Mouse (Mus musculus) T-helper 1 cell (primary cell): ENCODE data around the gene Tead1.

Source experiments
- in situ Hi-C: fragments of 300-600 bp; cut with MboI, MseI; formaldehyde crosslinking; loops from one replicate; pipeline ENCODE4 v1.15.1; 2025; ENCODE audit warnings: high pct_unique_total_duplicates

The Tead1 gene

DNA sequence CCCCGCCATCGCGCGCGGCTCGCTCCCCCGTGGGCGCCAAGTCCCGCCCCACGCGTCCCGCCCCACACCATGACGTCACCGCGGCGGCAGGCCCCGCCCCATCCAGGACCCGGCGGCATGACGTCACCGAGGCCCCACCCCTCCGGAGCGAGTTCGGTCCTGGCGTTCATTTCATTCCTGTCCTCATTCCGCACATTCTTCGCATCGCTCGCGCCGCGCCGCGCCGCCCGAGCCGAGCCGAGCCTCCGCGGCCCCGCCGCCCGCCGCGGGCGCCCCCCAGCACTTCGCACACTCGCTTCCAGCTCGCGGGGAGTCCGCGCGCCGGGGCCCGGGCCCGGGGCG lies at the start of gene Tead1:
Gene Tead1, plus strand, starts transcription at position 148 of the 342 bp plus-strand sequence.
- in situ Hi-C loops = no loop called here

GRCm38 (mm10) chr7:112634505-112635213 lies 44.5 kb upstream of the Tead1 start:
- in situ Hi-C loops = no loop called here

DNA sequence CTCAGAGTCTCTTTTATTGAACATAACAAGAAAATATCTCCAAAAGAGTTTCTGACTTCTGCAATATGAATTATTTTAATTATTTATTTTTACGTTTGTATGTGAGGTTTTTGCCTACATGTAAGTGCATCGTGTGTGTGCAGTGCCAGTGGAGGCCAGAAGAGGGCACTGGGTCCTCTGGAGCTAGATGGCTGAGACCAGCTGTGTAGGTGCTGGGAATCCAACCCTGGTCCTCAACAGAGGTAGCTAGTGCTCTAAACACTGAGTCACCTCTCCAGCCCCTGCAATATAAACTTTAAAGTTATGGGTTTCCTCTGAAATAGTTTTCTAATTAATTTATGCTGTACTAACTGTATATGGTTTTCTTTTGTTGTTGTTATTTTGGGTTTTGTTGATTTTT lies 43.2 kb upstream of the Tead1 start:
- in situ Hi-C loops = no loop called here

DNA sequence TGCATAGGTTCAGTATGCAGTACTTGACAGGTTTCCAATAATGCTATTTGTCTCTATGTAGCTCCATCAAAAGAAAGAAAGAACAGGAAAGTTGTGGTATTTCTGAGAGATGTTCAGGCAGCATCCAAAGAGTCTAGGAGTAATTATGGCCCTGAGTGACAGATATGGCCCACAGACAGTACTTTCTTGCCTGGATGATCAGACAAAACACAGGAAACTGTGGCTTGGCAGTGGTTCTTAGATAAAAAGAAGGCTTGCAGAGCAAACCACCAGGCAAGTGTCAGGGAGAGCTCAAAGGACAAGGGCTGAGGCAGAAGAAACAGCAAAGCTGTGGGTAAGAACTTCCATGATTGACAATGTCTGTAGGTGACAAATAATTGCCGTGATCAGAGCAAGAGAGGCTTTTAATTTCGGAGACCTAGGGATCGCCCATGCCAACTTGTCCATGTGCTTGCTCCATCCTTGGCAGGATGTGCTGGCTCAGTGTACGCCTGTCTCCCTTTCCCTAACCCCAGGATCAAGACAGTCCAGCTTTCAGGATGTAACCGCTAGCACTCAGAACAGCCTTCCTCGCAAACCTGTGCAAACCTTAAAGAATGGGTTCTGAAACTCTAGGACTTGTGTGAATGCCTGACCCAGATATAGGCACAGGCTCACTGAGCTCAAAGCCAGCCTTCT lies 35.1 kb upstream of the Tead1 start:
- in situ Hi-C loops = no loop called here

- in situ Hi-C loops = no loop called here
These were observed 34.4 kb upstream of the Tead1 start for GRCm38 (mm10) chr7:112644701-112645100.

- in situ Hi-C loops = no loop called here
These were observed 33.4 kb upstream of the Tead1 start for GRCm38 (mm10) chr7:112645724-112646123.

DNA sequence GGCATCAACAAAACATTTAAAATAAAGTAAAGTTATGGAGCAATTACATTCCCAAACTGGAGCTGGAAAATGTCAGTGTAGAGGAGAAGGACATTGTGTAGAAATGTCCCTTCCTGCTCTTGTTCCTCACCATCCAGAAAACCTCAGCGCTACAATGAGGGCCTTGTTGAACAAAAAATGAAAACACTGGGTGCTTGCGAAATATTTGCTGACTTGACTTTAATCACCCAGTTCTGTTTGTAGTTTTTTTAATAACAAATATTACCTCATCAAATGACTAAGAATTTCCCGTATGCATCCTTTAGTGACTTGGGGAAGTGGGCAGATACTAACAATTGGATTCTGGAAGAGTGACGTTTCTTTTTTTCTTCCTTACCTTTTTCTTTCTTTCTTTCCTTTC lies 31.7 kb upstream of the Tead1 start:
- in situ Hi-C loops = no loop called here

- in situ Hi-C loops = no loop called here
These were observed 22.9 kb upstream of the Tead1 start for GRCm38 (mm10) chr7:112656141-112656662.

- in situ Hi-C loops = no loop called here
These were observed 20.2 kb upstream of the Tead1 start for GRCm38 (mm10) chr7:112658939-112659338.

DNA sequence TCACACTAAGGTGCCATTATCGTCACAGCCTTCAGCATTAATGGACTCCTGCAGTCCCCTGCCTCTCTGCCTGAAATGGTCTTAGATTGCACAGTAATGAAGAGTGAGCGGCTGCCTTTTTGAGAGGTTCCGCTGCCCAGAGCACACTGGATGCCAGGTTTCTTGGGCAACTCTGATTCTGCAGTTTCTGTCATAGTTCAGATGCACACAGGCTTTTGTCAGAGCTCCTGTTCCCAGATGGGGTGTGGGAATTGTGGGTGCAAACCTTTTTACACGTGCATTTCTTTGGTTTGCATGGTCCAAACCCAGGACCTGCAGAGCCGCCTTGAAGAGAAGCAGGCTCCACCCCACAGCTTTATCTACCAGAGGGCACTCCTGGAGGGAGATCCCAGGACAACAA lies 19.3 kb upstream of the Tead1 start:
- in situ Hi-C loops = no loop called here

GRCm38 (mm10) chr7:112660325-112660724 lies 18.8 kb upstream of the Tead1 start:
- in situ Hi-C loops = no loop called here

- in situ Hi-C loops = no loop called here
These were observed 16.5 kb upstream of the Tead1 start for GRCm38 (mm10) chr7:112662398-112663313.

DNA sequence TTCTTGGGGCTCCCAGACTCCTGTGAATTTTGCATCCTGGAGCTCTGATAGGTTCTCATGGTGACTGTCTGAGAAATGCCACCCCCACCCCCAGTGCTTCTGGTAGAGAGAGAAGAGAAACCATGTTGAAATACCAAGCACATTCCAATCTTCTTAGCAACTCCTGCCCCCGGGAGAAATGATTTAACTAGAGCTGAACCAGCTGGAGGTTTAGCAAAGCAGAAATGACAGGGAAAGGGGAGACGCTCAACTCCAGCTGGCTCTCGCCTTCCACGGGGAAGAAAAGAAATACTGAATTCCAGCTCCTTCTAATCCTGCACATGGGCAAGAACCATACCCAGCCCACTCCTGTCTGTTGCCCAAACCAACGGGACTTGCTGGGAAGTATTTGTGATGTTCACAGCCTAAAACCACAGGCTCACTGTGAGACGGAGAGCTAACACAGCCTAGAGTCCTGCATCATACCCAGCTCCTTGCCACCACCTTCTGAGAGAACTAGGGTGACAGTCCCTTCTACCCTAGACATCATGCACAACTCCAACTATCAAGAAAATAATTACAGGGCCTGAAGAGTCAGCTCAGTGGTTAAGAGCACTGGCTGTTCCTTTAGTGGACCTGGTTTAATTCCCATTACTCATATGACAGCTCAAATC lies 15.7 kb upstream of the Tead1 start:
- in situ Hi-C loops = no loop called here

DNA sequence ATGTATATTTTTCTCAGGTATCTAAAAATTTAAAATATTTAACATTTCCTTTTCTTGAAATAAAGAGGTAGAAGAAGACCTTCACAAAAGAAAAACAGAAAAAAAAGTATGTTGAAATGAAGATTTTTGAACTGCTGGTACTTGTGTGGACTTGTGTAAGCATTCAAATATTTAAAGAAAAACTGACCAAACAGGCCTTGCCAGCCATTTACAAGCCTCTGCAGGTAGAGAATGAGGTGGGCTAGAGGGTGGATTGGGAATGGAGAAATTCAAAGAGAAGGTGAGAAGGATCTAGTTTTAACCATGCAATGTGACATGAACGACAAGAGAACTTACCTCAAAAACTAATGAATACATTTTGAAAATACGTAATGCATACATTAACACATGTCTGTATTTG lies 9.1 kb upstream of the Tead1 start:
- in situ Hi-C loops = no loop called here

DNA sequence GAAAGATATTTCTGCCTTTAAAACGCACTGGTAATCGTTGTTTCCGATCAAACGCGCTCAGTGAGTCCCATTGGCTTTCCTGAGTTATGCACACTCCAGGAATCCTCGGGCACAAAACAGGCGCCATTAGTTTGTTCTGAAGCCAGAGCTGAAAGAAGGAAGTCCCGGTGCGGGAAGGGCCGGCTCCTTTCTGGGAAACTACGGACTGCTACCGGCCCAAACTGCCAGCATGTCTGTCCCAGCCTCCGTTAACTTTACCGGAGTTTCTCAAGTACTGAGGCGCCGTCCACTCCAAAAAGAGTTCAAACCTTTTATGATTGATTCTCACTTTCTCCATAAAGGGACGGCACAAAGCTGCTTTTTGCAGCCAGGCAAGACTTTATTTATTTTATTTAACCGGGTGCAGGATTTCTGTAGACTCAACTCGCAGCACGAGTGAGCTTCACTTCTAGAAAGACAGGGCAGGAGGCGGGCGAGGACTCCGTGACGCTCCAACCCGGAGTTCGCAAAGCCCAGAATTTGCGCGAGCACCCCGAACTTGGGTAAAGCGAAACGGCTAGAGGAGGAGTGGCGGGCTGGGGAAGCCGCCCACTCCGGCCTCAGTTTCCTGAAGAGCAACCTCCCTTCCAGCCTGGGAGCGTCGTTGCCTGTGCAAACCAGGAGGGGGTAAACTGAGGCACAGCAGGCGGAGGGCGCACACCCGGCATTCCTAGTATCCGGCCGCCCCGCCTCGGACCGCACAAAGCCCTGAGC lies 524 bp upstream of the Tead1 start:
- in situ Hi-C loops = no loop called here

GRCm38 (mm10) chr7:112679513-112680245 lies 561 bp downstream of the Tead1 start:
- in situ Hi-C loops = no loop called here

DNA sequence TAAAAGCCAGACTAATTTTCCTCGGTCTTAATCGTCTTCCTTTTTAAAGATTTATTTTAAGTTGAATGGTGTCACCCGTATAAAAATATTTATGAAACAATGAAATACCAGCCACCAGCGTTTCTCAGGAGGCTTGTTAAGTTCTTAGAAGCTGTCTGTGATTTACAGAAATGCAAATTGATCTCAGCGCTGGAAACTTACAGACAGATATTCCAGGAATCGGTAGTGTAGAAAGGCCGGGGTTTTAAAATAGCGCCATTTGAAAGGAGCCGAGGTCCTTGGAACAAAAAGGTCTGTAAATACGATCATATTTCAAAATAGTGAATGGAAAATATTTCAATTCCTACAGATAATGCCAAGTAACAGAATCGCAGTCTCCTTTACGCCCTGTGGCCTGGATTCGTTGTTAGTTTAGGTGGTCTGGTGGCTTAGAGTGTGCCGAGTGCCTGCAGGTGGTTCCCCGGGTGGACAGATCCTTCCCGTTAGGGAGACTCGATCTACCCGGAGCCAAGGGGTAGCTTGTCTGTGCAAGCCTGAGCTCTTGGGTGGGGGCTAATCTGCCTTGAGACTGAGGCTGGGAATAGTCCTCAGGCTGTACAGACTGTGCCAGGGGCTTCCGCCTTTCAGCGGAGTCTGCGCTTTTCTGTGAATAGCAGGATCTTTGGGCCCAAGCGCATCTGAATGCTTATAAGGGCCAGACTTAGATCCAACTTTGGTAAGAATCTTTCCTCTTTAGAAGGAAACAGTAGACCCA lies 1.6 kb downstream of the Tead1 start:
- in situ Hi-C loops = no loop called here

DNA sequence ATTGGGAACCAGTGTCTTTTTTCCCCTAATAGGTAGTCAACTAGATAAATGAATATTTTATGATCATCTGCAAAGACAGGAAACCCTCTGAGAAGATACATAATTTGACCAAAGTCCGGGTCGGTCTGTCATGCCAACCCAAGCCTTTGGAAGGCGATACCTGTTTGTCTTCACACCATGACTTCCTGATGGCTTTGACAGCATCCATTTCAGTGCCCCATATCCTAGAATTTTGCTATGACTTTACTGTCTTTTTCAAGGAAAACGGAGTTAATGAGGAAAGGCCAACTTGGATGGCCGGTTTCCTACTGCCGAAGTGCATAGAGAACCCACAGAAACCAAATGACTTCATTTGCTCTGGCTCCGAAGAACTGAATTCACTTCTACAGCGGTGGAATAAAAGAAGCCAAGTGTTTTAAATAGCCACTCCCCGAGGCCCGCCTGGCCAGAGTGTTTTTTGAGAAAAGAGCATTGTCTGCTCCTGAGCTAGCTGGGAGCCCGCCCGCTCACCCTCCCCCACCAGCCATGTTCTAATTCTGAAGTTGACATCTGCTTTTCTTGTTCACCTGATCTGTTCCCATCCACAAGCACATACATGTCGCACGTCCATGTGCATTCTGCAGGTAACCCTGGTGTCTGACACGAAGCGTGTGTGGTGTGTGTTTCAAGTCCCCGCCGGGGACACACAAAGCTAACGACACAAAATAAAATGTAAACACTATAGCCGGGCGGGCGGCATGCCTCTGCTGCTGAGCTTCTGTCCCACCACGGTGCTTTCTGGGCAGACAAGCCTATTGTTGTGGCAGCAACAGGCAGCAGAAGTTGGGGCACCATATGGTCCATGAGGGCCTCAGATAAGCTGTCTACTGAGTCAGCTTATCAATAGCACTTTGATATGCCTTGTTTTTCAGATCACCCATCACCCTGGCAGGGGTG lies 5.8 kb downstream of the Tead1 start:
- in situ Hi-C loops = no loop called here
